In genomic region chr5:134941472-134942209, GRCm38 (mm10) we compare ENCODE assay signal across 13 mouse cellular contexts. TPM values are rescaled to one million over a fixed set of nuclear protein-coding genes. Genes with fewer than 3 reads are reported as not detected.
DNase-seq lines count a peak whose midpoint lies in the region; ATAC-seq lines count a peak whose summit lies in the region.
"Had no signal": no experiment of that assay in that cellular context is flagged by ENCODE, and none has a peak within 500 bp of the region (broad histone marks: within the 10 kb centered on the region; RNA-seq: fewer than 3 reads in every experiment).

No protein-coding gene starts in this region.

- peaks cover 9% of the 10 kb centered on the region for H3K27me3 ChIP-seq in heart, embryonic 16.5 days (ENCODE audit: control insufficient read depth, insufficient read depth, low read length)

- peak overlapping the region; percentile 31; the same call in 1 of the 2 replicates for H3K27ac ChIP-seq in heart, embryonic 16.5 days (ENCODE audit: low read length)
- H3K27ac ChIP-seq: hindbrain, embryonic 13.5 days had no signal

- DNase-seq in heart, adult 18-20 months = no peak
- DNase-seq in R1 (ENCODE audit: low read depth, low spot score) = peak; percentile 97
- peak; percentile 39 to 65 for DNase-seq in kidney, postnatal 36 days
- peak; percentile 92 for DNase-seq in thymus, postnatal 0 days (ENCODE audit: low spot score)
- DNase-seq in gastrocnemius, postnatal 10 days = no peak
- DNase-seq in adrenal gland, adult 18-20 months (ENCODE audit: low spot score in 2 of 2) = no peak
- DNase-seq in cerebellum, adult 9-11 months = no peak
- DNase-seq: midbrain, embryonic 14.5 days had no signal

- H3K4me2 ChIP-seq in heart, embryonic 16.5 days (ENCODE audit: low read depth, low read length) = no peak overlapping the region
- H3K4me2 ChIP-seq: hindbrain, embryonic 13.5 days had no signal

- H3K4me3 ChIP-seq in heart, embryonic 16.5 days (ENCODE audit: low read length) = no peak overlapping the region
- H3K4me3 ChIP-seq: hindbrain, embryonic 13.5 days had no signal

- H3K9ac ChIP-seq in heart, embryonic 16.5 days (ENCODE audit: low read length) = no peak overlapping the region
- H3K9ac ChIP-seq: hindbrain, embryonic 13.5 days had no signal

- H3K36me3 ChIP-seq in heart, embryonic 16.5 days (ENCODE audit: control insufficient read depth, insufficient read depth) = no peaks in the 10 kb centered on the region
- H3K36me3 ChIP-seq: hindbrain, embryonic 13.5 days had no signal

- 75% methylated on average over 14 of the region's 14 CpGs for WGBS in heart, embryonic 16.5 days

- H3K9me3 ChIP-seq in heart, embryonic 16.5 days (replicated peaks; ENCODE audit: control insufficient read depth, low read length) = no peaks in the 10 kb centered on the region
- H3K9me3 ChIP-seq: hindbrain, embryonic 13.5 days had no signal

- no peak for ATAC-seq in heart, embryonic 16.5 days (replicated peaks; ENCODE audit: extremely low read depth, insufficient read depth, low FRiP score)

- peaks cover 7% of the 10 kb centered on the region for H3K4me1 ChIP-seq in heart, embryonic 16.5 days (ENCODE audit: control insufficient read depth, insufficient read depth, low read length)

RNA-seq across cellular contexts. Expression of gene Cldn4, which starts 5.1 kb away (rescaled TPM):
- 3.1 TPM in 2 replicates for polyA plus RNA-seq in heart, embryonic 16.5 days (2015; fragmentation: Nextera tagmentation; extraction: Ambion mirVana)
- under 1 TPM in 1 of 2 experiments, not detected in 1; 0.62 TPM for total RNA-seq in heart, adult 18-20 months (2021)
- polyA plus RNA-seq in thymus, postnatal 0 days (2015; fragmentation: Nextera tagmentation; extraction: Ambion mirVana) = 32.6 and 35.4 TPM in 2 replicates
- not detected for total RNA-seq in gastrocnemius, postnatal 10 days (2021)
- not detected for total RNA-seq in adrenal gland, adult 18-20 months (2021)
- total RNA-seq: gastrocnemius, adult 8-10 months; left cerebral cortex, postnatal 36 days had no signal
- polyA plus RNA-seq: hindbrain, embryonic 13.5 days; midbrain, embryonic 14.5 days had no signal

RNA-seq across cellular contexts. Expression of gene Mettl27, which starts 9.5 kb away (rescaled TPM):
- polyA plus RNA-seq in heart, embryonic 16.5 days (2015; fragmentation: Nextera tagmentation; extraction: Ambion mirVana) = 9.1 and 10.5 TPM in 2 replicates
- total RNA-seq in heart, adult 18-20 months (2021) = 1 to 10 TPM; 5.7 to 7.2 TPM
- 19.9 and 29.5 TPM in 2 replicates for polyA plus RNA-seq in thymus, postnatal 0 days (2015; fragmentation: Nextera tagmentation; extraction: Ambion mirVana)
- total RNA-seq in gastrocnemius, postnatal 10 days (2021) = 1 to 10 TPM; 7.4 to 8.6 TPM
- total RNA-seq in adrenal gland, adult 18-20 months (2021) = 10 to 100 TPM; 23.1 to 23.6 TPM

RNA-seq across cellular contexts. Expression of gene Cldn13, which starts 26.3 kb away (rescaled TPM):
- 0.70 and 0.84 TPM in 2 replicates for polyA plus RNA-seq in heart, embryonic 16.5 days (2015; fragmentation: Nextera tagmentation; extraction: Ambion mirVana)
- not detected for total RNA-seq in heart, adult 18-20 months (2021)
- 4.1 and 5.0 TPM in 2 replicates for polyA plus RNA-seq in thymus, postnatal 0 days (2015; fragmentation: Nextera tagmentation; extraction: Ambion mirVana)
- total RNA-seq in gastrocnemius, postnatal 10 days (2021) = under 1 TPM in 1 of 2 experiments, not detected in 1; 0.84 TPM
- not detected for total RNA-seq in adrenal gland, adult 18-20 months (2021)
- total RNA-seq: gastrocnemius, adult 8-10 months; left cerebral cortex, postnatal 36 days had no signal
- polyA plus RNA-seq: hindbrain, embryonic 13.5 days; midbrain, embryonic 14.5 days had no signal

RNA-seq across cellular contexts. Expression of gene Tmem270, which starts 35.1 kb away (rescaled TPM):
- polyA plus RNA-seq in heart, embryonic 16.5 days (2015; fragmentation: Nextera tagmentation; extraction: Ambion mirVana) = not detected in 2 replicates
- not detected for total RNA-seq in heart, adult 18-20 months (2021)
- not detected in 2 replicates for polyA plus RNA-seq in thymus, postnatal 0 days (2015; fragmentation: Nextera tagmentation; extraction: Ambion mirVana)
- not detected for total RNA-seq in gastrocnemius, postnatal 10 days (2021)
- not detected for total RNA-seq in adrenal gland, adult 18-20 months (2021)
- total RNA-seq: gastrocnemius, adult 8-10 months; left cerebral cortex, postnatal 36 days had no signal
- polyA plus RNA-seq: embryonic facial prominence, embryonic 14.5 days; hindbrain, embryonic 13.5 days; midbrain, embryonic 14.5 days had no signal

RNA-seq across cellular contexts. Expression of gene Cldn3, which starts 44.4 kb away (rescaled TPM):
- 8.0 and 32.8 TPM in 2 replicates for polyA plus RNA-seq in heart, embryonic 16.5 days (2015; fragmentation: Nextera tagmentation; extraction: Ambion mirVana)
- 1 to 10 TPM in 1 of 2 experiments, under 1 TPM in 1; 0.20 to 1.8 TPM for total RNA-seq in heart, adult 18-20 months (2021)
- 6.4 and 6.8 TPM in 2 replicates for polyA plus RNA-seq in thymus, postnatal 0 days (2015; fragmentation: Nextera tagmentation; extraction: Ambion mirVana)
- total RNA-seq in gastrocnemius, postnatal 10 days (2021) = not detected
- under 1 TPM; 0.50 to 0.54 TPM for total RNA-seq in adrenal gland, adult 18-20 months (2021)
- total RNA-seq: gastrocnemius, adult 8-10 months had no signal

Comparison
In these comparisons a context has a peak if more than half of its experiments do, and no peak if none do; other contexts are left out.
1. DNase-seq: peak in R1 (single experiment), kidney, postnatal 36 days (2 of 2) and thymus, postnatal 0 days (single experiment); none in heart, adult 18-20 months (0 of 2), gastrocnemius, postnatal 10 days (single experiment), adrenal gland, adult 18-20 months (0 of 2) and cerebellum, adult 9-11 months (single experiment).